Mouse (Mus musculus) heart, embryonic 16.5 days (tissue): ENCODE measurements at regions not wholly inside any gene's neighbourhood (a gene's known extent, or its start where the extent isn't known, plus 50 kb on each side); places are given as distances from the start of the nearest gene placed in this dataset.
A peak's percentile ranks its signal among the peaks of the same experiment; 100 is the strongest.

Experiments
- ATAC-seq: fragments of 200-750 bp; cut with Nextera tagmentation; replicated peaks from 2 replicates; pipeline ENCODE4 v1.8.0; 2017; ENCODE audit warnings: moderate number of reproducible peaks; ENCODE audit not compliant: insufficient read depth, low FRiP score; ENCODE audit errors: extremely low read depth
- H3K27ac ChIP-seq: fragments of 300-500 bp; sonication (generic); 2 replicates; pipeline ENCODE4 v1.5.1; 2014; ENCODE audit warnings: mild to moderate bottlenecking, low read length, control low read depth, moderate library complexity
- H3K27me3 ChIP-seq: fragments of 300-500 bp; sonication (generic); 2 replicates; pipeline ENCODE4 v1.6.1; 2014; ENCODE audit warnings: low read length, mixed read lengths; ENCODE audit not compliant: control insufficient read depth, insufficient read depth
- H3K36me3 ChIP-seq: fragments of 300-500 bp; sonication (generic); 2 replicates; pipeline ENCODE4 v1.6.1; 2014; ENCODE audit not compliant: control insufficient read depth, insufficient read depth
- H3K4me1 ChIP-seq: fragments of 300-500 bp; sonication (generic); 2 replicates; pipeline ENCODE4 v1.6.1; 2014; ENCODE audit warnings: low read length, mixed read lengths; ENCODE audit not compliant: control insufficient read depth, insufficient read depth
- H3K4me2 ChIP-seq: fragments of 300-500 bp; sonication (generic); 2 replicates; pipeline ENCODE4 v1.6.1; 2014; ENCODE audit warnings: low read depth, mild to moderate bottlenecking, control low read depth, low read length
- H3K4me3 ChIP-seq: fragments of 300-500 bp; sonication (generic); 2 replicates; pipeline ENCODE4 v1.5.1; 2014; ENCODE audit warnings: mild to moderate bottlenecking, control low read depth, low read length
- H3K9ac ChIP-seq: fragments of 300-500 bp; sonication (generic); 2 replicates; pipeline ENCODE4 v1.6.1; 2014; ENCODE audit warnings: low read length, control low read depth
- H3K9me3 ChIP-seq: fragments of 300-500 bp; sonication (generic); replicated peaks from 2 replicates; pipeline ENCODE4 v1.6.1; 2016; ENCODE audit warnings: low read length; ENCODE audit not compliant: control insufficient read depth
- WGBS: fragments of 180-500 bp; shearing (Covaris S2); extraction: QIAGEN DNeasy Blood & Tissue Kit; methylation state at CpG from one replicate; pipeline ENCODE4 v1.1.7; 2014; 5-methylcytosine and 5-hydroxymethylcytosine counted together

DNA sequence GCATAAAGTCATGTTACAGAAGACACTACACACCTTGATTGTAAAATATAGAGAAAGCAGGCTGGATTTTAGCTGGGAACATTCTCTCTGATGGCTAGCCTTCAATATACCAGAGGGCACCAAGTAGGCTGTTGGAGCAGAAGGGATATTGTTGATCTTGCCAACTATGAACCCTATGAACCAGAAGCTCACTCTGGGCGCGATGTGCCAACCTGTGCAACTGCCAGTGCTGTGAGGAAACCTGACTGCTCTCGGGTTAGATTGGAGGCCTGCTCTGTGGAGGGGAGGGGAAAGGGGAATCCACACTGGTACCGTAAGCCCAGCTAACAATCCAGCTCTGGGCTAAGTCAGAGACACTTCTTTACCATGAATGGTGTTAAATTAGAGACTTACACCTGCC is 136.7 kb downstream of the Fam76b start:
- no peak overlapping the region for H3K9ac ChIP-seq
- peaks cover 9% of the 10 kb centered on the region; the same call in 1 of the 2 replicates for H3K4me1 ChIP-seq
- H3K4me3 ChIP-seq = no peak overlapping the region
- H3K4me2 ChIP-seq = no peak overlapping the region
- 90% methylated on average over 4 of the region's 4 CpGs for WGBS
- ATAC-seq = no peak
- no peaks in the 10 kb centered on the region for H3K9me3 ChIP-seq
- H3K36me3 ChIP-seq = no peaks in the 10 kb centered on the region
- H3K27ac ChIP-seq = no peak overlapping the region
- no peaks in the 10 kb centered on the region for H3K27me3 ChIP-seq

DNA sequence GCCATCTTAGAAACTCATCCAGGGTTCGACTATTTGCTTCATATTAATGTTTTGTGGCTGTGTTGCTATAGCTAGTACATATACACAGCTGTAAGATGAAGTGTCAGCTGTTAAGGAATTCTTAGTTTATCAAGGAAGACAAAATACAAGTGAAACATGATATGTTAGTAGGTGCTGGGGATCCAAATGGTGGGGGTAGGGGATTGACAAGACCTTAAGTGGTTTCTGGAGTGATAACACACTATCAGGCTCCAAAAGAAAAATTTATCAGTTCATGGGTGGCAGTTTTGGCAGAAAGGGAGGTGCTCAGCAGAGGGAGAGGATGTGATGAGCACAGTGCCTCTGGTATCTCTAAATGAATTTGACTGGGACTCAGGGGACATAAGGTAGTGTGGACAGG is 138.7 kb downstream of the Fam76b start:
- no peak overlapping the region for H3K9ac ChIP-seq

DNA sequence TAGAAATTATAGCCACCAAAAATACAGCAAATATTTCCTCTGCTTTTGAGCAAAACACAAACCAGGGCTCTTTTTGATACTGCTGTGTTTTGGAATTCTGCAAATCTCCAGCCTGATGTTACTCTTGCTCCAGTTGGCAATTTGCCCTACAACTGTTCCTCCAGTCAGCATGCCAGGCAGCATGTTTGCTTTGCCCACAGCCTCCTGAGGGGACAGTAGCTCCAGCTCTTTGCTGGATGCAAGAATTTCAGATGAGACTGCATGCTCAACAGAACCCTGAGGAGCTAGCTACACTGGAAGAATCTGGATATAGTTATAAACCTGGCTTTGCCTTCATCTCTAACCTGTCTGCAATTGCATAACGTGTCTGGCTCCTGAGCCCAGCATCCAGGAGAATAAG is 141.7 kb downstream of the Fam76b start:
- ATAC-seq = 0 out of 2 replicates have a peak, but pooled peaks have one; percentile 32
- H3K36me3 ChIP-seq = no peaks in the 10 kb centered on the region
- 46% methylated on average over 1 of the region's 1 CpGs for WGBS

More for the DNA sequence above, 138.7 kb downstream of the Fam76b start:
- Histone ChIP-seq H3K4me2 (no peak overlapping the region), H3K36me3 (no peaks in the 10 kb centered on the region), H3K27ac (no peak overlapping the region), H3K4me1 (peaks cover 14% of the 10 kb centered on the region; the same call in 1 of the 2 replicates), H3K9me3 (no peaks in the 10 kb centered on the region), H3K27me3 (no peaks in the 10 kb centered on the region), H3K4me3 (no peak overlapping the region)
- ATAC-seq = no peak
- 65% methylated on average over 1 of the region's 1 CpGs for WGBS

DNA sequence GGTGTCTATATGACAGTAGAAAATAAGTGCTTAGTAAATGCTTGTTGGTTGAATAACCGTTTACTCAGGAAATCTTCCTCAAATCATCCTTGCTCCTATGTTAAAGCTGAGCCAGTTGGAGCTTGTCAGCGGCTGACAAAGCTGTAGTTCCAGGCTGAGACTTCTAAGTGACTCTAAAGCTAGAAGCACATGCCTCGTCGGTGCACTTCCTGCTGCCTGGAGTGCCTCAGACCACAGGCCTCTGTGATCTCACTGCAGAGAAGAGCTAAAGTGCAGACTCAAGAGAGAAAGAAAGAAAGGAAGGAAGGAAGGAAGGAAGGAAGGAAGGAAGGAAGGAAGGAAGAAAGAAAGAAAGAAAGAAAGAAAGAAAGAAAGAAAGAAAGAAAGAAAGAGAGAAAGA is 146.1 kb downstream of the Fam76b start:
- Histone ChIP-seq H3K27me3 (no peaks in the 10 kb centered on the region), H3K9me3 (no peaks in the 10 kb centered on the region), H3K9ac (no peak overlapping the region), H3K36me3 (no peaks in the 10 kb centered on the region), H3K27ac (no peak overlapping the region), H3K4me1 (peaks cover 11% of the 10 kb centered on the region), H3K4me2 (no peak overlapping the region), H3K4me3 (no peak overlapping the region)
- WGBS = 50% methylated on average over 4 of the region's 4 CpGs
- no peak for ATAC-seq

More for the DNA sequence above, 141.7 kb downstream of the Fam76b start:
- peaks cover 14% of the 10 kb centered on the region; the same call in 1 of the 2 replicates for H3K4me1 ChIP-seq
- H3K4me3 ChIP-seq = no peak overlapping the region
- H3K27me3 ChIP-seq = no peaks in the 10 kb centered on the region
- H3K9ac ChIP-seq = no peak overlapping the region
- no peaks in the 10 kb centered on the region for H3K9me3 ChIP-seq
- H3K4me2 ChIP-seq = no peak overlapping the region
- H3K27ac ChIP-seq = no peak overlapping the region

DNA sequence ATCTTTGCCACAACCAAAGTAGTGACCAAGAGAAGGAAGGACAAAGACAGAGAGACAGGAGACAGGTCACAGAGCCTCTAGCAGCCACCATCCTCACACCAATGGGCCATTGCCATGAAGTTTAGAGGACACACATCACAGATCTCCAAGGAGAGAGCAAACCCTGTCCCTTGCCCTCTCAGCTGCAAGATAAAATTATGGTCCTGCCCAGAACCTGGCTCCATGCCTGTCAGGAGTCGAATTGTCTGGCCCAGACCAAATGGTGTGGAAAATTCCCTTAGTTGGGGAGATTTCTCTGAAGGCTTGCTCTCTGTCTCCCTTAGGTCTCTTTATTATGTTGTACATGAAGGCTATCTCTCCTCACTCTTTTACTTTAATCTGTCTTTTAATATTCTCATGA is 147.4 kb downstream of the Fam76b start:
- Histone ChIP-seq H3K4me3 (no peak overlapping the region), H3K27me3 (no peaks in the 10 kb centered on the region), H3K4me1 (no peaks in the 10 kb centered on the region; the same call in 1 of the 2 replicates), H3K27ac (no peak overlapping the region), H3K36me3 (no peaks in the 10 kb centered on the region), H3K9ac (no peak overlapping the region), H3K4me2 (no peak overlapping the region), H3K9me3 (no peaks in the 10 kb centered on the region)
- 19% methylated on average over 1 of the region's 1 CpGs for WGBS
- ATAC-seq = no peak

DNA sequence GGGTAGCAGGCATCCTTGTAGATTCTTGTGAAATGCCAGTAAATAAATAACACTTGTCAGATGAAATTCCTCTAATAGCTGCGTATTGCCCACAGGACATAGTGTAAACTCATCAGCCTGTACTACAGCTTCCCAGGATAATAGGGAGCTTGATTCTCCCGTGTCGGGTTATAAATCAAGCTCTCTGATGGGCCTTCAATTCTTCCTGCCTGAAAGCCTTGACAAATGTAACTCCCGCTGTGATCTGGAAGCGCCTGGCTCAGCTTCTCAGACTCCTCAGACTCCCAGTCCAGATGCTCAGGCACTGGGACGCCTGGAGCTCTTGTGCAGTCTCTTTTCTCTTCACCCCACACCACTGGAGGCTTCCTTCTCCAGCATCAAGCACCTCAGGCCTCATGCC is 151.3 kb downstream of the Fam76b start:
- no peak for ATAC-seq
- no peaks in the 10 kb centered on the region for H3K9me3 ChIP-seq
- H3K9ac ChIP-seq = no peak overlapping the region
- H3K27me3 ChIP-seq = no peaks in the 10 kb centered on the region
- H3K4me1 ChIP-seq = no peaks in the 10 kb centered on the region; the same call in 1 of the 2 replicates
- no peak overlapping the region for H3K27ac ChIP-seq
- H3K4me3 ChIP-seq = no peak overlapping the region
- WGBS = 50% methylated on average over 6 of the region's 6 CpGs
- H3K36me3 ChIP-seq = no peaks in the 10 kb centered on the region
- H3K4me2 ChIP-seq = no peak overlapping the region

DNA sequence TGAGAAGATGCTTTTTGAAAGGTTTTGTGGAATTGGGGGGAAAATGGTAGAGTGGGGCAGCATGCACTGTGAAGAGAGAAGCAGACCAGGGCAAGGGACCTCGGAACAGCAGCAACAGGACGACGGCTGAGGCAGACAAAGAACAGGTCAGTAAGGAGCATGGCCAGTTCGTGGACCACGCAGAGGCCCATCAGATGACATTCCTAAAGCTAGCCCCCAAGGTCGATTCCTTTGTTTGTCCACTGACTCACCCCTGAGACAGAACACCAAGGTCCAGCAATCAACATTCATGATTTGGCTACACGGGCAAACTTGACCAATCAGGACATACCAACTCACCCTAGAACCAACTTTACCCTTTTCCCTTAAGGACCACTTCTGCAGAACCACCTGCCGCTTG is 160.0 kb downstream of the Fam76b start:
- peaks cover 4% of the 10 kb centered on the region; the same call in 1 of the 2 replicates for H3K4me1 ChIP-seq
- H3K4me3 ChIP-seq = no peak overlapping the region
- H3K9ac ChIP-seq = no peak overlapping the region
- H3K27ac ChIP-seq = no peak overlapping the region
- H3K36me3 ChIP-seq = no peaks in the 10 kb centered on the region
- no peak overlapping the region for H3K4me2 ChIP-seq
- 86% methylated on average over 8 of the region's 8 CpGs for WGBS
- ATAC-seq = no peak
- H3K9me3 ChIP-seq = no peaks in the 10 kb centered on the region
- no peaks in the 10 kb centered on the region for H3K27me3 ChIP-seq

DNA sequence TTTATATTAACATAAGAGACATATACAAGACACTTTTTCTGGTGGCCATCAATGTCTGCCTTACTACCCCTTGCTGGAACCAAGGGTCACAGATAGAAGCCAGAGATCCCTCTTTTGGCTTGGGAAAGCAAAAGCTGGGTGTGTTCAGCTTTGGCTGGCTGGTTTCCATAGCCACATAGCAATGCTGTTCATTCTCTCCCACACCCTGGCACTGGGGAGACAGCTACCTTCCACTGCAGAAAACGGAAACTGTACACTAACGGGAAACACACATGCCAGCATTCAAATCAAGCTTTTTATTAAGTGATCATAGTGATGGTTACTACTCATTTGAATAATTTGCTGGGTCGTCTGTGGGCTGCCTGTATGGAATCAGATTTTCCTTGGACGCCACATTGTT is 161.4 kb downstream of the Fam76b start:
- peak; percentile 58; the same call in 1 of the 2 replicates for ATAC-seq
- Histone ChIP-seq H3K9ac (no peak overlapping the region), H3K4me1 (peaks cover 4% of the 10 kb centered on the region; the same call in 1 of the 2 replicates), H3K27ac (no peak overlapping the region), H3K9me3 (no peaks in the 10 kb centered on the region), H3K4me2 (no peak overlapping the region), H3K4me3 (no peak overlapping the region), H3K36me3 (no peaks in the 10 kb centered on the region), H3K27me3 (no peaks in the 10 kb centered on the region)
- WGBS = 50% methylated on average over 4 of the region's 4 CpGs

DNA sequence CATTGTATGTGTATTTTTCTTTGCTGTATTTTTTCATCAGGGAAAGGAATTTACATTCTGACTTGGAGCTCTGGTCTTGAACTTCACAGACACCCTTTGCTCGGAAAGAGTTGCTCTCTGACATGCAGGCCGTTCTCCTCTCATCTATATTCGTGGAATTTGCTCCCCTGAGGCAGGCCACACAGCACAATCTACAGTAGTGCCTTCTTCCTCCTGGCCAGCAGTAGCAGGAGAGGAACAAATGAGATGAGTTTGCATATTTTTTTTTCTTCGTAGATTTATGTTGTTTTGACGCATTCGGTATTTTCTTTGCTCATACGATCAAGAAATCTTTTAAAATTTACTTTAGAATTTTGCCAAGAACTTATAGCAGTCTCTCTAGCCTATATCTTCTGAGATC is 163.4 kb downstream of the Fam76b start:
- Histone ChIP-seq H3K36me3 (no peaks in the 10 kb centered on the region), H3K4me3 (no peak overlapping the region), H3K27ac (no peak overlapping the region), H3K9me3 (no peaks in the 10 kb centered on the region), H3K9ac (no peak overlapping the region), H3K27me3 (no peaks in the 10 kb centered on the region), H3K4me1 (peaks cover 4% of the 10 kb centered on the region; the same call in 1 of the 2 replicates), H3K4me2 (no peak overlapping the region)
- WGBS = 57% methylated on average over 7 of the region's 7 CpGs
- no peak for ATAC-seq
